Mouse (Mus musculus) kidney, adult 18-20 months (tissue): ENCODE measurements around the gene Nxph3.

Experiments used
- DNase-seq: peaks from one replicate; pipeline ENCODE4 v3.0.0; 2021

Gene Nxph3

GRCm38 (mm10) chr11:95490104-95490503 lies 24.3 kb downstream of the Nxph3 start:
- DNase-seq = no peak

GRCm38 (mm10) chr11:95487237-95487636 lies 27.1 kb downstream of the Nxph3 start:
- DNase-seq = no peak

GRCm38 (mm10) chr11:95485634-95486033 lies 28.7 kb downstream of the Nxph3 start:
- no peak for DNase-seq

- no peak for DNase-seq
Measured at GRCm38 (mm10) chr11:95480662-95481061, 33.7 kb downstream of the Nxph3 start.

GRCm38 (mm10) chr11:95479458-95479857 lies 34.9 kb downstream of the Nxph3 start:
- no peak for DNase-seq

GRCm38 (mm10) chr11:95476323-95476722 lies 38.0 kb downstream of the Nxph3 start:
- DNase-seq = no peak

- no peak for DNase-seq
Measured at GRCm38 (mm10) chr11:95473456-95473855, 40.9 kb downstream of the Nxph3 start.

- no peak for DNase-seq
Measured at GRCm38 (mm10) chr11:95472942-95473341, 41.4 kb downstream of the Nxph3 start.

- DNase-seq = no peak
Measured at GRCm38 (mm10) chr11:95467731-95468130, 46.6 kb downstream of the Nxph3 start.

GRCm38 (mm10) chr11:95462168-95462567 lies 52.2 kb downstream of the Nxph3 start:
- no peak for DNase-seq

- DNase-seq = no peak
Measured at GRCm38 (mm10) chr11:95460872-95461271, 53.5 kb downstream of the Nxph3 start.
